Comparison of ENCODE assay signal across 8 mouse cellular contexts in genomic region chr8:91799016-91799581, GRCm38 (mm10). TPM values are rescaled to one million over a fixed set of nuclear protein-coding genes. Genes with fewer than 3 reads are reported as not detected.
DNase-seq lines count a peak whose midpoint lies in the region; ATAC-seq and TF ChIP-seq lines count a peak whose summit lies in the region.

No protein-coding gene starts in this region.

- TF ChIP-seq POLR2A in heart, adult 2 months (IDR thresholded peaks at IDR 0.05; ENCODE audit: insufficient read depth, low read depth, low read length): no peak

- no peak for TF ChIP-seq EP300 in heart, adult 2 months (IDR thresholded peaks at IDR 0.05; ENCODE audit: insufficient read depth, low read depth, low read length)

- peak in 1 of 2 experiments; percentile 17 for DNase-seq in heart, adult 2 months
- no peak for DNase-seq in heart, postnatal 4 days
- no peak for DNase-seq in thymus, postnatal 4 days

- peak overlapping the region; percentile 70 for H3K4me3 ChIP-seq in heart, adult 2 months
- H3K4me3 ChIP-seq in brown adipose tissue, adult 24 weeks (ENCODE audit: insufficient read depth, low read depth, low read length): peak overlapping the region; percentile 69
- peak overlapping the region; percentile 60 for H3K4me3 ChIP-seq in hindbrain, embryonic 12.5 days
- H3K4me3 ChIP-seq in midbrain, embryonic 12.5 days: peak overlapping the region; percentile 88

- no peaks in the 10 kb centered on the region for H3K36me3 ChIP-seq in heart, adult 2 months (ENCODE audit: control insufficient read depth, insufficient read depth, low read length)
- H3K36me3 ChIP-seq in hindbrain, embryonic 12.5 days: no peaks in the 10 kb centered on the region
- peaks cover 12% of the 10 kb centered on the region for H3K36me3 ChIP-seq in midbrain, embryonic 12.5 days

- H3K9ac ChIP-seq in heart, adult 2 months (ENCODE audit: low read depth, low read length): peak overlapping the region; percentile 91
- H3K9ac ChIP-seq in hindbrain, embryonic 12.5 days: peak overlapping the region; percentile 98
- H3K9ac ChIP-seq in midbrain, embryonic 12.5 days (replicated peaks): peak overlapping the region; percentile 98

- peaks cover 6% of the 10 kb centered on the region; the same call in 1 of the 2 replicates for H3K27me3 ChIP-seq in heart, adult 2 months (ENCODE audit: control insufficient read depth, insufficient read depth, low read length)
- H3K27me3 ChIP-seq in hindbrain, embryonic 12.5 days: peaks cover 44% of the 10 kb centered on the region
- H3K27me3 ChIP-seq in midbrain, embryonic 12.5 days: peaks cover 41% of the 10 kb centered on the region

- intact Hi-C loops in heart, adult 2 months (cut with DNase I): loop anchor here (2.0 to 5.0 kb wide), 4 partner anchors 312 to 558 kb away; partner anchors contain the start of gene Irx5

- H3K9me3 ChIP-seq in hindbrain, embryonic 12.5 days (replicated peaks): no peaks in the 10 kb centered on the region
- no peaks in the 10 kb centered on the region for H3K9me3 ChIP-seq in midbrain, embryonic 12.5 days

- no peak for TF ChIP-seq CTCF in heart, adult 2 months (IDR thresholded peaks at IDR 0.05)

- ATAC-seq in hindbrain, embryonic 12.5 days (ENCODE audit: low FRiP score): no peak
- no peak for ATAC-seq in midbrain, embryonic 12.5 days (ENCODE audit: low FRiP score, low read depth)
- ATAC-seq in frontal cortex, adult (ENCODE audit: low TSS enrichment): no peak
- ATAC-seq in megakaryocyte-erythroid progenitor cell, adult 5-6 weeks (replicated peaks; ENCODE audit: low FRiP score, low TSS enrichment, poor library complexity, severe bottlenecking): no peak

- H3K27ac ChIP-seq in heart, adult 2 months: peak overlapping the region; percentile 94
- H3K27ac ChIP-seq in brown adipose tissue, adult 24 weeks (replicated peaks; ENCODE audit: low read depth, low read length): no peak overlapping the region
- H3K27ac ChIP-seq in hindbrain, embryonic 12.5 days: peak overlapping the region; percentile 96
- peak overlapping the region; percentile 100 for H3K27ac ChIP-seq in midbrain, embryonic 12.5 days (replicated peaks)

- H3K79me2 ChIP-seq in heart, adult 2 months (replicated peaks; ENCODE audit: control insufficient read depth, insufficient read depth, low read length): no peaks in the 10 kb centered on the region

- peak overlapping the region; percentile 62 for H3K4me2 ChIP-seq in hindbrain, embryonic 12.5 days (replicated peaks)
- peak overlapping the region; percentile 64 for H3K4me2 ChIP-seq in midbrain, embryonic 12.5 days (replicated peaks)

- 66% methylated on average over 16 of the region's 16 CpGs for WGBS in heart, adult 2 months
- 10% methylated on average over 16 of the region's 16 CpGs for WGBS in hindbrain, embryonic 12.5 days
- 10% methylated on average over 16 of the region's 16 CpGs for WGBS in midbrain, embryonic 12.5 days

- H3K4me1 ChIP-seq in heart, adult 2 months (ENCODE audit: control insufficient read depth, insufficient read depth, low read length): no peaks in the 10 kb centered on the region
- H3K4me1 ChIP-seq in brown adipose tissue, adult 24 weeks (ENCODE audit: control insufficient read depth, insufficient read depth, insufficient read length, low read length): no peaks in the 10 kb centered on the region; the same call in 1 of the 2 replicates
- H3K4me1 ChIP-seq in hindbrain, embryonic 12.5 days: peaks cover 55% of the 10 kb centered on the region
- peaks cover 55% of the 10 kb centered on the region for H3K4me1 ChIP-seq in midbrain, embryonic 12.5 days

RNA-seq across cellular contexts. Expression of gene Irx3, which starts 2.8 kb away (rescaled TPM):
- total RNA-seq in heart, adult 2 months (2021): 10 to 100 TPM; 22.1 to 32.0 TPM
- 8.7 and 15.8 TPM in 2 replicates for polyA plus RNA-seq in heart, adult 2 months (2012; rRNA removed)
- total RNA-seq in heart, postnatal 4 days (2021): 10 to 100 TPM; 24.0 to 29.3 TPM
- polyA plus RNA-seq in brown adipose tissue, adult 24 weeks (2012; ENCODE audit: insufficient read depth, insufficient read length, missing spikeins): 1.3 and 1.6 TPM in 2 replicates
- polyA plus RNA-seq in hindbrain, embryonic 12.5 days (2016; fragmentation: Nextera tagmentation; extraction: Ambion mirVana): 52.8 and 56.7 TPM in 2 replicates
- polyA plus RNA-seq in midbrain, embryonic 12.5 days (2016; fragmentation: Nextera tagmentation; extraction: Ambion mirVana): 73.4 and 73.9 TPM in 2 replicates
- not detected in 2 replicates for total RNA-seq in megakaryocyte-erythroid progenitor cell, adult 5-6 weeks (2014; fragmentation: Nextera tagmentation)
- not detected in 2 replicates for total RNA-seq in megakaryocyte-erythroid progenitor cell, adult 5-6 weeks (2017)
